Mouse (Mus musculus): ENCODE results near the gene Ap2b1. TPM values are rescaled to one million over a fixed set of nuclear protein-coding genes. Genes with fewer than 3 reads are reported as not detected.

The Ap2b1 gene
- polyA plus RNA-seq, 1 experiment from 2014 or later: 154 TPM

DNA sequence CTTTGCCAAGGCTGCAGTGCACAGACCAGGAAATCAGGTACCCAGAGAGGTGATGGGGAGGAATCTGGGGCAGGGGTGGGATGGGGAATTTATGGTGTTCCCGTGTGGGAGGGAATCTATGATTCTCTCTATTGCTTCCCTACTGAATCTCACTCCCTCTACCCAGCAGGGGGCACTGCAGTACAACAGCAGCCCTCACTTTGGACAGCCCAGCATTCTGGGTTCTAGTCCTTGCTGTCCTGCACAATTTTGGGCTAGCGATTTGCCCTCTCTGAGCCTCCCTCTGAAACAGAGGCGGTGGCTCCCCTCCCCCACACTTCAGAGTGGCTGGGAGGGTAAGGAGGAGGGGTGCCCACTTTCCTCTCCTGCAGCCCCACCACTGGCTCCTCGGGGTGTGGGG lies 121.5 kb downstream of the Ap2b1 start:
- Histone ChIP-seq H3K4me2 (replicated peaks) (no peak overlapping the region), H3K9ac (no peak overlapping the region), H3K27me3 (ENCODE audit: control insufficient read depth, insufficient read depth, low read length) (peaks cover 26% of the 10 kb centered on the region), H3K4me1 (replicated peaks; ENCODE audit: control insufficient read depth, insufficient read depth, low read length) (no peaks in the 10 kb centered on the region; the same call in 1 of the 2 replicates), H3K27ac (no peak overlapping the region), H3K9me3 (ENCODE audit: control insufficient read depth, low read length) (no peaks in the 10 kb centered on the region), H3K4me3 (replicated peaks; ENCODE audit: low read length) (no peak overlapping the region), H3K36me3 (replicated peaks; ENCODE audit: control insufficient read depth, insufficient read depth) (no peaks in the 10 kb centered on the region)
- no peak for DNase-seq (ENCODE audit: low spot score)
- no peak for ATAC-seq (ENCODE audit: low FRiP score)
- 39% methylated on average over 4 of the region's 4 CpGs for WGBS

GRCm38 (mm10) chr11:83421305-83421704 lies 122.5 kb downstream of the Ap2b1 start:
- peaks cover 26% of the 10 kb centered on the region for H3K27me3 ChIP-seq (ENCODE audit: control insufficient read depth, insufficient read depth, low read length)
- ATAC-seq (ENCODE audit: low FRiP score): no peak

GRCm38 (mm10) chr11:83424681-83425080 lies 125.9 kb downstream of the Ap2b1 start:
- no peaks in the 10 kb centered on the region for H3K36me3 ChIP-seq (replicated peaks; ENCODE audit: control insufficient read depth, insufficient read depth)
- ATAC-seq (ENCODE audit: low FRiP score): peak; percentile 55; the same call in 1 of the 2 replicates
- no peak overlapping the region for H3K4me2 ChIP-seq (replicated peaks)
- H3K4me1 ChIP-seq (replicated peaks; ENCODE audit: control insufficient read depth, insufficient read depth, low read length): no peaks in the 10 kb centered on the region
- H3K27ac ChIP-seq: no peak overlapping the region
- WGBS: 9% methylated on average over 8 of the region's 8 CpGs
- peak; percentile 93 for DNase-seq (ENCODE audit: low spot score)
- H3K4me3 ChIP-seq (replicated peaks; ENCODE audit: low read length): no peak overlapping the region
- H3K9me3 ChIP-seq (ENCODE audit: control insufficient read depth, low read length): no peaks in the 10 kb centered on the region
- H3K27me3 ChIP-seq (ENCODE audit: control insufficient read depth, insufficient read depth, low read length): peaks cover 26% of the 10 kb centered on the region
- no peak overlapping the region for H3K9ac ChIP-seq

More at GRCm38 (mm10) chr11:83421305-83421704, 122.5 kb downstream of the Ap2b1 start:
- Histone ChIP-seq H3K4me2 (replicated peaks) (no peak overlapping the region), H3K9me3 (ENCODE audit: control insufficient read depth, low read length) (no peaks in the 10 kb centered on the region), H3K27ac (no peak overlapping the region), H3K4me3 (replicated peaks; ENCODE audit: low read length) (no peak overlapping the region), H3K4me1 (replicated peaks; ENCODE audit: control insufficient read depth, insufficient read depth, low read length) (no peaks in the 10 kb centered on the region; the same call in 1 of the 2 replicates), H3K9ac (no peak overlapping the region), H3K36me3 (replicated peaks; ENCODE audit: control insufficient read depth, insufficient read depth) (no peaks in the 10 kb centered on the region)
- WGBS: 4% methylated on average over 9 of the region's 9 CpGs
- peak; percentile 70 for DNase-seq (ENCODE audit: low spot score)

DNA sequence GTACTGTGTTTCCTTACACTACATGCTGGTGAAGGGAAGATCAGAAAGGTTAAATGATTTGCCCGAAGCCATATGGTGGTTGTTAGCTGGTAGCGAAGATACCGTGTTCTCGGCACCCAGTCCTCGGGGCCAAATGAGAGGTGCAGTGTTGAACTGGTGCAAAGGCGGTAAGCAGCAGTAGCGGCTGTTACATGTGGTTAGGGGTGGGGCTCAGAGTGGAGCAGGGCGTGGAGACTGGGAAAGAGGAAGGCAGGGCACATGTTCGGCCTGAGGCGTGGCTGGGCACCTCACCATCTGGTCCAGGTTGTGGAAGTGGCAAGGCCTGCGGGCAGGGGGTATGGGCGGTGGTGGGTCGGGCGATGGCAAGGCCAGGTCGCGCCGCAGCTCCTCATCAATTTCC lies 128.1 kb downstream of the Ap2b1 start:
- no peak overlapping the region for H3K4me3 ChIP-seq (replicated peaks; ENCODE audit: low read length)
- H3K27me3 ChIP-seq (ENCODE audit: control insufficient read depth, insufficient read depth, low read length): peaks cover 16% of the 10 kb centered on the region

GRCm38 (mm10) chr11:83429355-83429754 lies 130.5 kb downstream of the Ap2b1 start, which contains the start of gene Gas2l2:
Gene Gas2l2, minus strand, starts transcription at chr11:83429455.
- 50% methylated on average over 5 of the region's 5 CpGs for WGBS
- Histone ChIP-seq H3K4me2 (replicated peaks) (no peak within 1 kb of the TSS), H3K4me3 (replicated peaks; ENCODE audit: low read length) (no peak within 1 kb of the TSS), H3K9me3 (ENCODE audit: control insufficient read depth, low read length) (no peaks in the 10 kb centered on the region), H3K27me3 (ENCODE audit: control insufficient read depth, insufficient read depth, low read length) (peaks cover 16% of the 10 kb centered on the region), H3K36me3 (replicated peaks; ENCODE audit: control insufficient read depth, insufficient read depth) (no peaks in the 10 kb centered on the region), H3K27ac (no peak within 1 kb of the TSS), H3K4me1 (replicated peaks; ENCODE audit: control insufficient read depth, insufficient read depth, low read length) (no peaks in the 10 kb centered on the region), H3K9ac (no peak within 1 kb of the TSS)
- ATAC-seq (ENCODE audit: low FRiP score) (no peak), DNase-seq (ENCODE audit: low spot score) (no peak)

More for the DNA sequence above, 128.1 kb downstream of the Ap2b1 start:
- WGBS: 49% methylated on average over 17 of the region's 17 CpGs
- no peak for ATAC-seq (ENCODE audit: low FRiP score)
- H3K27ac ChIP-seq: no peak overlapping the region
- no peak overlapping the region for H3K9ac ChIP-seq
- no peaks in the 10 kb centered on the region for H3K4me1 ChIP-seq (replicated peaks; ENCODE audit: control insufficient read depth, insufficient read depth, low read length)
- H3K9me3 ChIP-seq (ENCODE audit: control insufficient read depth, low read length): no peaks in the 10 kb centered on the region
- H3K4me2 ChIP-seq (replicated peaks): peak overlapping the region; percentile 20; the same call in 1 of the 2 replicates
- no peak for DNase-seq (ENCODE audit: low spot score)
- H3K36me3 ChIP-seq (replicated peaks; ENCODE audit: control insufficient read depth, insufficient read depth): no peaks in the 10 kb centered on the region

- H3K9me3 ChIP-seq (ENCODE audit: control insufficient read depth, low read length): no peaks in the 10 kb centered on the region
- DNase-seq (ENCODE audit: low spot score) (no peak), ATAC-seq (ENCODE audit: low FRiP score) (no peak)
- no peak overlapping the region for H3K27ac ChIP-seq
- H3K4me2 ChIP-seq (replicated peaks): no peak overlapping the region
- 74% methylated on average over 2 of the region's 2 CpGs for WGBS
- H3K4me1 ChIP-seq (replicated peaks; ENCODE audit: control insufficient read depth, insufficient read depth, low read length): no peaks in the 10 kb centered on the region
- H3K4me3 ChIP-seq (replicated peaks; ENCODE audit: low read length): no peak overlapping the region
- no peaks in the 10 kb centered on the region for H3K36me3 ChIP-seq (replicated peaks; ENCODE audit: control insufficient read depth, insufficient read depth)
- no peak overlapping the region for H3K9ac ChIP-seq
- peaks cover 8% of the 10 kb centered on the region for H3K27me3 ChIP-seq (ENCODE audit: control insufficient read depth, insufficient read depth, low read length)
Observed at GRCm38 (mm10) chr11:83432533-83432932, 133.7 kb downstream of the Ap2b1 start.

DNA sequence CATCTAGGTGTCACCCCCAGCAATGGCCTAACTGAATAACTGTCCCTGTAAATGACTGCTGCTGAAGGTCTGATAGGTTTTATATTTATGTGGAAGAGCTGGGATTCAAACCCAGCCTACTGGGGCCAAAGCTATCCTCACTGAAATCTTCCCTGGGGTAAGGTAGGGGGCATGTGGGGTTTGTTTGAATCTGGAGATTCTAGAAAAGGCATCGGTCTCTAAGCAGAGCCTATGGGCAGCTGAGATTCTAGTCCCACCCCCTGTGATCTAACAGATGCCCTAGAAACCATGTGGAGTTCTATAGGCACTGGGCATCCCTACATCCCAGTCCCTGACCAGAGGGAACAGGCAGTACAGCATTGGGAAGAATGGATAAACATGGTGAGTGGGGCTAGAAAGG lies 138.6 kb downstream of the Ap2b1 start, which contains the start of gene 1700020L24Rik:
Gene 1700020L24Rik (plus strand): TSS at position 301 of the 400 bp plus-strand sequence.
- Histone ChIP-seq H3K9ac (no peak within 1 kb of the TSS), H3K27ac (no peak within 1 kb of the TSS), H3K27me3 (ENCODE audit: control insufficient read depth, insufficient read depth, low read length) (peaks cover 14% of the 10 kb centered on the region), H3K36me3 (replicated peaks; ENCODE audit: control insufficient read depth, insufficient read depth) (no peaks in the 10 kb centered on the region), H3K4me1 (replicated peaks; ENCODE audit: control insufficient read depth, insufficient read depth, low read length) (no peaks in the 10 kb centered on the region), H3K9me3 (ENCODE audit: control insufficient read depth, low read length) (no peaks in the 10 kb centered on the region), H3K4me3 (replicated peaks; ENCODE audit: low read length) (no peak within 1 kb of the TSS), H3K4me2 (replicated peaks) (no peak within 1 kb of the TSS)
- DNase-seq (ENCODE audit: low spot score) (no peak), ATAC-seq (ENCODE audit: low FRiP score) (no peak)
- WGBS: 89% methylated on average over 1 of the region's 1 CpGs

DNA sequence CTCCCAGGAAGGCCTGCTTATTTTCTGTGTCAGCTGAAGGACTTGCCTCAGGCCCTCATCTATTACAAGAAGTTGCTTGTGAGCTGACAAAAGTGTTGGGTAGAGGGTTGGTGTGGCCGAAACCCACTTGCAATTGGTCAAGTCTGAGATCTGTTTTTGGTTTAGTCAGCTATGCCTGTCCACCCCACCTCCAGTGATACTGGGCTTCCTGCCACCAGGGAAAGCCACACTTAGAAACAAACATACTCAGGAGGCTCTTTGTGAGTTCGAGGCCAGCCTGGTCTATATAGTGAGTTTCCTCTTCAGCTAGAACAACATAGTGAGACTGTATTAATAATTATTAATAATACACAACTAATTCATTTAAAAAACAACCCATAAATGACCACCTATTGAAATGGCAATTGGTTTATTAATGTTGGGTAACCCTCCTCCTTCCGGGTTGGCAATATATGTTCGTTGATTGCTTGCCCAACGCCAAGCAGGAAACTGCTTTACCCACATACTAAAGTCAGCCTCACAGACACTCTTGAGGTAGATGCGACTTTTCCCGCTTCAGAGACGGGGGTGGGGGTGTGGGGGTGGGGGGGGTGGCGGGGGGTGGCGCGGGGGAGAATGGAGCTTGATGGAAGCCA lies 140.7 kb downstream of the Ap2b1 start:
- Histone ChIP-seq H3K4me2 (replicated peaks) (peak overlapping the region; percentile 72), H3K36me3 (replicated peaks; ENCODE audit: control insufficient read depth, insufficient read depth) (no peaks in the 10 kb centered on the region), H3K9me3 (ENCODE audit: control insufficient read depth, low read length) (no peaks in the 10 kb centered on the region), H3K27ac (no peak overlapping the region), H3K9ac (no peak overlapping the region), H3K4me3 (replicated peaks; ENCODE audit: low read length) (peak overlapping the region; percentile 50), H3K27me3 (ENCODE audit: control insufficient read depth, insufficient read depth, low read length) (peaks cover 34% of the 10 kb centered on the region), H3K4me1 (replicated peaks; ENCODE audit: control insufficient read depth, insufficient read depth, low read length) (0 out of 2 replicates have a peak, but pooled peaks cover 3% of the 10 kb centered on the region)
- no peak for ATAC-seq (ENCODE audit: low FRiP score)
- no peak for DNase-seq (ENCODE audit: low spot score)
- WGBS: 44% methylated on average over 8 of the region's 11 CpGs

DNA sequence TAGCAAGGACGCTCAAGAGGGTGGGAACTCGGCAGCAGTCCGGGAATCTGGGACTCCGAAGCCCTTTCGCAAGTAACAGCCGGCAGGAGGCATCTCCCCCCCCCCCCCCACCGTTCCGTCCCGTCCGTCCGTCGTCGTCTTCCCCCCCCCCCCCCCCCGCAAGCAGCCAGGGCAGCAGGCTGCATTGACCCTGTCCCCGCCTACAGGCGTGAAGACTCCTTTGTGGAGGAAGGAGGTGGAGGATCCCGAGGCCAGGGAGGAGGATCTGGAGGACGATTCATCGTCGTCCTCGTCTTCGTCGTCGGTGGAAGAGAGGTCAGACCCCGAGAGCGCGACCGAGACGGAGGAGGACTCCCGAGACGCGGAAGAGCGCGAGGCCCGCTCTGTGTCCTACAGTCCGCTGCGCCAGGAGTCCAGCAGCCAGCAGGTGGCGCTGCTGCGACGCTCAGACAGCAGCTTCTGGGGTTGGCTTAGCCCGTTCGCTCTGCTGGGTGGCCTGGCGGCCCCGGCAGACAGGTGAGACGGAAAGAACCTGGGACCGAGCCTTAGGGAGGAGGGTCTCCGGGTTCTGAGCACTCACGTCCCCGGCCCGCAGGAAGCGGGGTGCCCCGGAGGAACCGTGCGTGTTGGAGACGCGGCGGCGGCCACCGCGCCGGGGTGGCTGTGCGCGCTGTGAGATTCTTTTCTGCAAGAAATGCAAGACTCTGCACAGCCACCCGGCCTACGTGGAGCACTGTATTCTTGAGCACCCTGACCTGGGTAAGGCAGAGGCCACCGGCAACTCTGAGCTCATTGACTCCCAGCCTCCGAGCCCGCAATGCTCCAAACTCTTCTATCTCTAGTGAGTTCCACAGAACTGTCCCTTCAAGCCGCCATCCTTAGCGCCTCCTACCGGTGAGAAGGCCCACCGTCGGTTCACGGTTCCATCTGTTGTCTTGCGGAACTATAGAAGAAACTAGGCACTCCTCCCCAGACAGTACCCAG lies 141.5 kb downstream of the Ap2b1 start:
- Histone ChIP-seq H3K4me3 (replicated peaks; ENCODE audit: low read length) (peak overlapping the region; percentile 50), H3K4me1 (replicated peaks; ENCODE audit: control insufficient read depth, insufficient read depth, low read length) (0 out of 2 replicates have a peak, but pooled peaks cover 3% of the 10 kb centered on the region), H3K27ac (no peak overlapping the region), H3K36me3 (replicated peaks; ENCODE audit: control insufficient read depth, insufficient read depth) (no peaks in the 10 kb centered on the region), H3K27me3 (ENCODE audit: control insufficient read depth, insufficient read depth, low read length) (peaks cover 42% of the 10 kb centered on the region), H3K4me2 (replicated peaks) (peak overlapping the region; percentile 72), H3K9ac (peak overlapping the region; percentile 62), H3K9me3 (ENCODE audit: control insufficient read depth, low read length) (no peaks in the 10 kb centered on the region)
- WGBS: under 1% methylated on average over 70 of the region's 75 CpGs
- DNase-seq (ENCODE audit: low spot score): peak; percentile 97
- peak; percentile 94 for ATAC-seq (ENCODE audit: low FRiP score)

All from hindbrain, embryonic 14.5 days (tissue).